Mouse (Mus musculus): ENCODE results near the gene Tex101. TPM values are rescaled to one million over a fixed set of nuclear protein-coding genes. Genes with fewer than 3 reads are reported as not detected.

Tex101 gene
- total and polyA plus RNA-seq, 2 experiments from 2014 or later: not detected

- Histone ChIP-seq H3K9me3 (ENCODE audit: low read length) (no peaks in the 10 kb centered on the region), H3K4me3 (ENCODE audit: low read length) (no peak overlapping the region), H3K27ac (no peak overlapping the region), H3K27me3 (ENCODE audit: insufficient read depth, low read length) (no peaks in the 10 kb centered on the region; the same call in 1 of the 2 replicates), H3K4me1 (ENCODE audit: insufficient read depth, low read length) (no peaks in the 10 kb centered on the region), H3K36me3 (ENCODE audit: insufficient read depth, low read length) (no peaks in the 10 kb centered on the region), H3K4me2 (ENCODE audit: low read depth, low read length) (no peak overlapping the region), H3K9ac (replicated peaks; ENCODE audit: low read length) (no peak overlapping the region)
- TF ChIP-seq CTCF (IDR thresholded peaks at IDR 0.05; ENCODE audit: low read depth): no peak
- DNase-seq (ENCODE audit: low spot score) (peak; percentile 52), ATAC-seq (peak; percentile 51; the same call in 1 of the 2 replicates)
- WGBS: 55% methylated on average over 12 of the region's 12 CpGs
These were observed 16.6 kb downstream of the Tex101 start for GRCm38 (mm10) chr7:24659737-24660357.

- Histone ChIP-seq H3K27me3 (ENCODE audit: insufficient read depth, low read length) (no peaks in the 10 kb centered on the region), H3K4me1 (ENCODE audit: insufficient read depth, low read length) (no peaks in the 10 kb centered on the region), H3K36me3 (ENCODE audit: insufficient read depth, low read length) (no peaks in the 10 kb centered on the region), H3K27ac (no peak overlapping the region), H3K9me3 (ENCODE audit: low read length) (no peaks in the 10 kb centered on the region), H3K4me2 (ENCODE audit: low read depth, low read length) (no peak overlapping the region), H3K4me3 (ENCODE audit: low read length) (no peak overlapping the region), H3K9ac (replicated peaks; ENCODE audit: low read length) (no peak overlapping the region)
- WGBS: 26% methylated on average over 7 of the region's 7 CpGs
- TF ChIP-seq CTCF (IDR thresholded peaks at IDR 0.05; ENCODE audit: low read depth): peak; percentile 82
- no peak for ATAC-seq
- peak; percentile 36 for DNase-seq (ENCODE audit: low spot score)
These were observed 22.8 kb downstream of the Tex101 start for GRCm38 (mm10) chr7:24653681-24654080.

GRCm38 (mm10) chr7:24646486-24646885 lies 30.0 kb downstream of the Tex101 start:
- Histone ChIP-seq H3K27me3 (ENCODE audit: insufficient read depth, low read length) (no peaks in the 10 kb centered on the region; the same call in 1 of the 2 replicates), H3K27ac (no peak overlapping the region), H3K4me3 (ENCODE audit: low read length) (no peak overlapping the region), H3K4me1 (ENCODE audit: insufficient read depth, low read length) (no peaks in the 10 kb centered on the region), H3K9ac (replicated peaks; ENCODE audit: low read length) (no peak overlapping the region), H3K9me3 (ENCODE audit: low read length) (no peaks in the 10 kb centered on the region), H3K4me2 (ENCODE audit: low read depth, low read length) (no peak overlapping the region), H3K36me3 (ENCODE audit: insufficient read depth, low read length) (no peaks in the 10 kb centered on the region)
- ATAC-seq (no peak), DNase-seq (ENCODE audit: low spot score) (no peak)
- 74% methylated on average over 7 of the region's 7 CpGs for WGBS
- TF ChIP-seq CTCF (IDR thresholded peaks at IDR 0.05; ENCODE audit: low read depth): no peak

- Histone ChIP-seq H3K9ac (replicated peaks; ENCODE audit: low read length) (no peak overlapping the region), H3K36me3 (ENCODE audit: insufficient read depth, low read length) (no peaks in the 10 kb centered on the region), H3K4me2 (ENCODE audit: low read depth, low read length) (no peak overlapping the region), H3K27ac (no peak overlapping the region), H3K27me3 (ENCODE audit: insufficient read depth, low read length) (no peaks in the 10 kb centered on the region; the same call in 1 of the 2 replicates), H3K4me1 (ENCODE audit: insufficient read depth, low read length) (no peaks in the 10 kb centered on the region), H3K4me3 (ENCODE audit: low read length) (no peak overlapping the region), H3K9me3 (ENCODE audit: low read length) (no peaks in the 10 kb centered on the region)
- DNase-seq (ENCODE audit: low spot score) (no peak), ATAC-seq (no peak)
- 72% methylated on average over 7 of the region's 7 CpGs for WGBS
- TF ChIP-seq CTCF (IDR thresholded peaks at IDR 0.05; ENCODE audit: low read depth): no peak
These were observed 31.5 kb downstream of the Tex101 start for GRCm38 (mm10) chr7:24644996-24645395.

GRCm38 (mm10) chr7:24644492-24644891 lies 32.0 kb downstream of the Tex101 start:
- no peaks in the 10 kb centered on the region for H3K4me1 ChIP-seq (ENCODE audit: insufficient read depth, low read length)
- no peaks in the 10 kb centered on the region; the same call in 1 of the 2 replicates for H3K27me3 ChIP-seq (ENCODE audit: insufficient read depth, low read length)
- DNase-seq (ENCODE audit: low spot score): no peak
- H3K4me2 ChIP-seq (ENCODE audit: low read depth, low read length): no peak overlapping the region
- no peaks in the 10 kb centered on the region for H3K9me3 ChIP-seq (ENCODE audit: low read length)
- 86% methylated on average over 6 of the region's 6 CpGs for WGBS
- H3K27ac ChIP-seq: no peak overlapping the region
- no peak overlapping the region for H3K9ac ChIP-seq (replicated peaks; ENCODE audit: low read length)
- H3K36me3 ChIP-seq (ENCODE audit: insufficient read depth, low read length): no peaks in the 10 kb centered on the region
- no peak overlapping the region for H3K4me3 ChIP-seq (ENCODE audit: low read length)
- no peak for ATAC-seq
- TF ChIP-seq CTCF (IDR thresholded peaks at IDR 0.05; ENCODE audit: low read depth): no peak

- no peak overlapping the region for H3K9ac ChIP-seq (replicated peaks; ENCODE audit: low read length)
- H3K27me3 ChIP-seq (ENCODE audit: insufficient read depth, low read length): peaks cover 14% of the 10 kb centered on the region
- DNase-seq (ENCODE audit: low spot score): peak; percentile 65
- ATAC-seq: peak; percentile 46; the same call in 1 of the 2 replicates
- H3K4me3 ChIP-seq (ENCODE audit: low read length): no peak overlapping the region
- H3K4me2 ChIP-seq (ENCODE audit: low read depth, low read length): no peak overlapping the region
- H3K27ac ChIP-seq: no peak overlapping the region
- no peaks in the 10 kb centered on the region for H3K36me3 ChIP-seq (ENCODE audit: insufficient read depth, low read length)
- peaks cover 6% of the 10 kb centered on the region; the same call in 1 of the 2 replicates for H3K4me1 ChIP-seq (ENCODE audit: insufficient read depth, low read length)
- 6% methylated on average over 9 of the region's 9 CpGs for WGBS
- peak; percentile 76 for TF ChIP-seq CTCF (IDR thresholded peaks at IDR 0.05; ENCODE audit: low read depth)
- H3K9me3 ChIP-seq (ENCODE audit: low read length): no peaks in the 10 kb centered on the region
These were observed 34.0 kb downstream of the Tex101 start for GRCm38 (mm10) chr7:24642491-24642890.

- no peak for DNase-seq (ENCODE audit: low spot score)
These were observed 36.0 kb downstream of the Tex101 start for GRCm38 (mm10) chr7:24640450-24640849.

More at GRCm38 (mm10) chr7:24640450-24640849, 36.0 kb downstream of the Tex101 start:
- H3K4me2 ChIP-seq (ENCODE audit: low read depth, low read length): no peak overlapping the region
- no peak overlapping the region for H3K27ac ChIP-seq
- peaks cover 6% of the 10 kb centered on the region; the same call in 1 of the 2 replicates for H3K4me1 ChIP-seq (ENCODE audit: insufficient read depth, low read length)
- H3K36me3 ChIP-seq (ENCODE audit: insufficient read depth, low read length): no peaks in the 10 kb centered on the region
- no peak for TF ChIP-seq CTCF (IDR thresholded peaks at IDR 0.05; ENCODE audit: low read depth)
- H3K9me3 ChIP-seq (ENCODE audit: low read length): no peaks in the 10 kb centered on the region
- H3K4me3 ChIP-seq (ENCODE audit: low read length): no peak overlapping the region
- ATAC-seq: no peak
- peaks cover 24% of the 10 kb centered on the region for H3K27me3 ChIP-seq (ENCODE audit: insufficient read depth, low read length)
- H3K9ac ChIP-seq (replicated peaks; ENCODE audit: low read length): no peak overlapping the region
- WGBS: 65% methylated on average over 13 of the region's 13 CpGs
